Mouse (Mus musculus) midbrain, embryonic 14.5 days (tissue): Measurements from ENCODE around the gene Anapc1. TPM values are rescaled to one million over a fixed set of nuclear protein-coding genes. Genes with fewer than 3 reads are reported as not detected.

Experiments
- ATAC-seq: fragments of 200-750 bp; cut with Nextera tagmentation; 2 replicates; pipeline ENCODE4 v1.8.0; 2017; ENCODE audit warnings: moderate number of reproducible peaks, moderate library complexity; ENCODE audit not compliant: low FRiP score, low TSS enrichment
- DNase-seq: peaks from one replicate; pipeline ENCODE4 v3.0.0-alpha.2; 2015
- H3K27ac ChIP-seq: fragments of 300-500 bp; sonication (generic); replicated peaks from 2 replicates; pipeline ENCODE4 v1.5.1; 2014; ENCODE audit warnings: mild to moderate bottlenecking, low read depth, low read length, moderate library complexity
- H3K27me3 ChIP-seq: fragments of 300-500 bp; sonication (generic); 2 replicates; pipeline ENCODE4 v1.6.1; 2014; ENCODE audit warnings: low read length, control low read depth, mixed read lengths; ENCODE audit not compliant: control insufficient read depth, insufficient read depth
- H3K36me3 ChIP-seq: fragments of 300-500 bp; sonication (generic); 2 replicates; pipeline ENCODE4 v1.6.1; 2014; ENCODE audit warnings: low read length, control low read depth; ENCODE audit not compliant: control insufficient read depth, insufficient read depth
- H3K4me1 ChIP-seq: fragments of 300-500 bp; sonication (generic); 2 replicates; pipeline ENCODE4 v1.6.1; 2014; ENCODE audit warnings: mild to moderate bottlenecking, antibody characterized with exemption, low read length, control low read depth; ENCODE audit not compliant: control insufficient read depth, insufficient read depth
- H3K4me2 ChIP-seq: fragments of 300-500 bp; sonication (generic); 2 replicates; pipeline ENCODE4 v1.6.1; 2014; ENCODE audit warnings: mild to moderate bottlenecking, low read length, moderate library complexity
- H3K4me3 ChIP-seq: fragments of 300-500 bp; sonication (generic); replicated peaks from 2 replicates; pipeline ENCODE4 v1.5.1; 2014; ENCODE audit warnings: low read depth, low read length
- H3K9ac ChIP-seq: fragments of 300-500 bp; sonication (generic); replicated peaks from 2 replicates; pipeline ENCODE4 v1.6.1; 2014; ENCODE audit warnings: mild to moderate bottlenecking, low read length, moderate library complexity
- H3K9me3 ChIP-seq: fragments of 300-500 bp; sonication (generic); 2 replicates; pipeline ENCODE4 v1.6.1; 2016; ENCODE audit warnings: low read length, control low read depth, mixed read lengths; ENCODE audit not compliant: control insufficient read depth
- WGBS: fragments of 180-500 bp; shearing (Covaris S2); extraction: QIAGEN DNeasy Blood & Tissue Kit; methylation state at CpG from one replicate; pipeline ENCODE4 v1.1.7; 2014; 5-methylcytosine and 5-hydroxymethylcytosine counted together
- polyA plus RNA-seq: library from polyadenylated mRNA; unstranded; fragments of >200 nt; fragmentation: Nextera tagmentation; extraction: Ambion mirVana; gene quantifications from 2 replicates; pipeline ENCODE4 v1.2.1, GENCODE M21; 2014

The Anapc1 gene
- polyA plus RNA-seq: 51.8 and 61.5 TPM in 2 replicates

DNA sequence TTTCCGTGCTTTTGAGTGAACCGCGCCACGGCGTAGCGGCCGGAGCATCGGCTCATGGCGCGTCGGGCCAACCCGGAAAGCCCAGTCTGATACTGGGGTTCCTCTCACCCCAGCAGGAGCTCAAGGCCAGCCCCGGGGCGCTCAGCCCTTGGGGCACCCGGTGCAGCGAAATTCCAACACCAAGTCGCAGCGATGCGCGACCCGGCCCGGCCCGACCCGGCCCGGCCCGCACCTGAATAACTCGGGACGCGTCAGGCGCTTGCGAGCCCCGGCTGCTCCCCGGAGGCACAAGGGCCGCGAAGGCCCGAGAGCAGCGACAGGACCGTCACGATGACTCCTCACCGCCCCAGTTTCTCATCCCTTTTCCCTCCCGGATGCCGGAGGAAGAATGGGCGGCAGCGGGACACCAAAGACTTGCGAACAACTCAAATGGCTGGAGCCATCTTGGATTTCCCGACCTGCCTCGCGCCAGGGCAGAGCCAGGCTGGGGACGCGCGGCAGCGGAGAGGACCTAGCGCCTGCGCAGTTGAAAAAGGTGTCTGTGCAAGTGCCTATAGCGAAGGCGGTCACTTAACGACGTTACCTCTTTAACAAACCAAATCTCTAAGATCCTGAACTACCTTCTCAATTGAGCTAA lies at the start of gene Anapc1:
TSS of gene Anapc1 (minus strand) at position 471 of the 637 bp plus-strand sequence.
- H3K9ac ChIP-seq: peak within 1 kb of the TSS; percentile 87
- ATAC-seq (peak; percentile 98), DNase-seq (peak; percentile 96)
- H3K4me2 ChIP-seq: peak within 1 kb of the TSS; percentile 64
- H3K27ac ChIP-seq: peak within 1 kb of the TSS; percentile 86
- H3K4me3 ChIP-seq: peak within 1 kb of the TSS; percentile 92
- under 1% methylated on average over 58 of the region's 58 CpGs for WGBS
- peaks cover 14% of the 10 kb centered on the region for H3K36me3 ChIP-seq
- H3K4me1 ChIP-seq: peaks cover 20% of the 10 kb centered on the region
- H3K9me3 ChIP-seq: no peaks in the 10 kb centered on the region
- no peaks in the 10 kb centered on the region for H3K27me3 ChIP-seq

- no peak for ATAC-seq
- 82% methylated on average over 3 of the region's 3 CpGs for WGBS
- no peak overlapping the region for H3K9ac ChIP-seq
- no peaks in the 10 kb centered on the region for H3K36me3 ChIP-seq
- no peaks in the 10 kb centered on the region for H3K4me1 ChIP-seq
- no peak overlapping the region for H3K4me2 ChIP-seq
- no peaks in the 10 kb centered on the region for H3K27me3 ChIP-seq
- no peak overlapping the region for H3K4me3 ChIP-seq
- no peaks in the 10 kb centered on the region for H3K9me3 ChIP-seq
- DNase-seq: no peak
- no peak overlapping the region for H3K27ac ChIP-seq
These were observed 47.9 kb upstream of the Anapc1 start for GRCm38 (mm10) chr2:128735089-128735488.

DNA sequence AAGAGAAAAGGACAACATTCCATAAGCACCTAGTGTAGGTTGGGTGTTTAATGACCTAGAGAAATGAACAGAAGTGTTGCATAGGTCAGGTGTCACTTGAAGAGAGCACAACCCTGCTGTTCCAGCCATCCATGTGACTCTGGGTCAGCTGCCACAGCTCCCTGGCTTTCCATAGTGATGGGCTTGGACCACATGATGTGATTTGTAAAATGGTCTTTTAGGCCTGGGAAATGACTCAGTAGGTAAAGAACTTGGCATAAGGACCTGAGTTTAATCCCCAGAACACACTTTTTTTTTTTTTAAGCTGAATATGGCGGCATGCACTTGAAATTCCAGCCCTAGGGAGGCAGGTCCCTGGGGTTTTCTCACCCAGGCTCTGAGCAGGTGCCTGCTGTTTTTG lies 44.8 kb upstream of the Anapc1 start:
- ATAC-seq: no peak
- no peak overlapping the region for H3K4me2 ChIP-seq
- WGBS: 96% methylated on average over 1 of the region's 1 CpGs

GRCm38 (mm10) chr2:128731514-128731913 lies 44.3 kb upstream of the Anapc1 start:
- H3K9me3 ChIP-seq: no peaks in the 10 kb centered on the region
- 86% methylated on average over 10 of the region's 10 CpGs for WGBS
- no peaks in the 10 kb centered on the region for H3K27me3 ChIP-seq
- ATAC-seq (no peak), DNase-seq (no peak)
- no peak overlapping the region for H3K9ac ChIP-seq
- H3K36me3 ChIP-seq: no peaks in the 10 kb centered on the region
- H3K4me2 ChIP-seq: no peak overlapping the region
- no peak overlapping the region for H3K27ac ChIP-seq
- H3K4me1 ChIP-seq: no peaks in the 10 kb centered on the region
- no peak overlapping the region for H3K4me3 ChIP-seq

More for the DNA sequence above, 44.8 kb upstream of the Anapc1 start:
- H3K36me3 ChIP-seq: no peaks in the 10 kb centered on the region
- H3K4me1 ChIP-seq: no peaks in the 10 kb centered on the region
- no peak overlapping the region for H3K4me3 ChIP-seq
- no peak overlapping the region for H3K27ac ChIP-seq
- H3K9me3 ChIP-seq: no peaks in the 10 kb centered on the region
- H3K27me3 ChIP-seq: no peaks in the 10 kb centered on the region
- no peak for DNase-seq
- H3K9ac ChIP-seq: no peak overlapping the region

- Histone ChIP-seq H3K27me3 (no peaks in the 10 kb centered on the region), H3K4me1 (no peaks in the 10 kb centered on the region), H3K4me3 (no peak overlapping the region), H3K9ac (no peak overlapping the region), H3K4me2 (no peak overlapping the region), H3K36me3 (no peaks in the 10 kb centered on the region), H3K9me3 (no peaks in the 10 kb centered on the region), H3K27ac (no peak overlapping the region)
- ATAC-seq (no peak), DNase-seq (no peak)
- 79% methylated on average over 7 of the region's 7 CpGs for WGBS
These were observed 42.0 kb upstream of the Anapc1 start for GRCm38 (mm10) chr2:128729141-128729540.

DNA sequence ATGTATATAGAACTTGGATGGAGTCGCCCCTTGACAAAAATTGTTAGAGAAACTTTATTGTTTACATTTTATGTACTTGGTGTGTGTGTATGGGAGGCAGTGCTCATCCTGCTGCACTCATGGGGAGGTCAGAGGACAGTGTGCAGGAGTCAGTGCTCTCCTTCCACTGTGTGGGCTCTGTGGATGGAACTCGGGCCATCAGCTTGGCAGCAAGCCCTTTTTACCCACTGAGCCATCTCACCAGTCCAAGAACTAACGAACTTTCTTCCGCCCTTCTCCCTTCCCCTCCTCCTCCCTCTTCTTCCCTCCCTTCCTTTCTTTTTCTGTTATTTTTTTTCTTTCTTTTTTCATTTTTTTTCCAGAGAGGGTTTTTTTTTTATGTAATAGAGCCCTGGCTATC lies 40.9 kb upstream of the Anapc1 start:
- no peaks in the 10 kb centered on the region for H3K9me3 ChIP-seq

DNA sequence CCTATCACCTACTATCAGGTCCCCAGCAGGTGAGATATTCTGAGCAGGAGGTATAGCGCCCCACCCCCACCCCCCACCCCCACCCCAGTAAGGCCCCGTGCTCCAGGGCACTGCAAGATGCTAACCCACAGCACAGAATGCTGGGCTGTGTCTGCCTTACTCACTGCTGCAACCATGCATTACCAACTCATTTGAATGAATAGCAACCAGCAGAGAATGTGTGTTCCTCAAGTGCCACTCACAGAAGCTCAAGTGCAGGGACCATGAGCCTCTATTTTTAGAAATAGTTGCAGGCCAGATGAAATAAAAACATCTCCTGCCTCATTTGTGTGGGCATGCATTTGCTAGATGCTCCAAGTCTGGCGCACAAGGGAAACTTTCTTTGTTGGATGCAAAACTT lies 40.4 kb upstream of the Anapc1 start:
- Histone ChIP-seq H3K27me3 (no peaks in the 10 kb centered on the region), H3K9ac (no peak overlapping the region), H3K4me1 (no peaks in the 10 kb centered on the region), H3K27ac (no peak overlapping the region), H3K4me3 (no peak overlapping the region), H3K36me3 (no peaks in the 10 kb centered on the region), H3K4me2 (no peak overlapping the region), H3K9me3 (no peaks in the 10 kb centered on the region)
- DNase-seq: no peak
- 44% methylated on average over 3 of the region's 3 CpGs for WGBS
- no peak for ATAC-seq

More for the DNA sequence above, 40.9 kb upstream of the Anapc1 start:
- Histone ChIP-seq H3K4me3 (no peak overlapping the region), H3K4me1 (no peaks in the 10 kb centered on the region), H3K4me2 (no peak overlapping the region), H3K9ac (no peak overlapping the region), H3K27me3 (no peaks in the 10 kb centered on the region), H3K27ac (no peak overlapping the region), H3K36me3 (no peaks in the 10 kb centered on the region)
- WGBS: 85% methylated on average over 4 of the region's 4 CpGs
- DNase-seq (no peak), ATAC-seq (no peak)

DNA sequence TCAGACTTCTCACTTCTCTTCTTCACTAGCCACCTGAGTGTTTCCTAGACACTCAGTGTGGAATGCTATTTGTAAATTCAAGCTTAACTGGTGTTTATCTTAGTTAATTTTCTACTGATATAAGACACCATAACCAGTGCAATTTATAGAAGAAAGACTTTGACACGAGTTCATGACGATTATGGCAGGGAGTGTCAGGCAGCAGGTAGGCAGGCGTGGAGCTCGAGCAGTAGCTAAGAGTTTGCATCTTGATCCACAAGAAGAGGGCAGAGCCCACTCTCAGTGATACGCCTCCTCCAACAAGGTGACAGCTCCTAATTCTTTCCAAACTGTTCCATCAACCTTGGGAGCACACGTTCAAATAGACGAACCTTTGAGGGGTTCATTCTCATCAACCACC lies 39.4 kb upstream of the Anapc1 start:
- no peaks in the 10 kb centered on the region for H3K4me1 ChIP-seq
- no peak overlapping the region for H3K9ac ChIP-seq
- H3K27me3 ChIP-seq: no peaks in the 10 kb centered on the region
- H3K27ac ChIP-seq: no peak overlapping the region
- WGBS: 88% methylated on average over 7 of the region's 7 CpGs
- DNase-seq (no peak), ATAC-seq (no peak)
- no peaks in the 10 kb centered on the region for H3K36me3 ChIP-seq
- H3K9me3 ChIP-seq: no peaks in the 10 kb centered on the region
- no peak overlapping the region for H3K4me2 ChIP-seq
- no peak overlapping the region for H3K4me3 ChIP-seq

DNA sequence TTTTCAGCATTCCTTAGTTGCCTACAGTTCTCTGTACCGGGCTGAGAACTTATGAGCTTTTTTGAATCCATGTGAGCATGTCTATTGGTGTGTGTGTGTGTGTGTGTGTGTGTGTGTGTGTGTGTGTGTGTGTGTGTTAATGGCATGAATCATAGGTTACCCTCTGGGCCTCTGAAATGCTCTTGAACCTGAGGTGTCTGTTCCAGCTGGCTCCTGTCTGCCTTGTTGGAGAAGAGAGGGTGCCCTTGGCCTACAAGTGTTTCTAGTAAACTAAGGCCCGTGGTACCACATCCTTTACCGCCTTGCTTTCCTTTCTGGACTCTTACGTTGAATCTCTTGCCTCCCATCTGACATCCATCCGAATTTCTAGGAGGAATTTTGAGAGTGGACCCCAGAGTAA lies 38.9 kb upstream of the Anapc1 start:
- 87% methylated on average over 5 of the region's 5 CpGs for WGBS
- DNase-seq (no peak), ATAC-seq (no peak)

More for the DNA sequence above, 38.9 kb upstream of the Anapc1 start:
- Histone ChIP-seq H3K27me3 (no peaks in the 10 kb centered on the region), H3K9me3 (no peaks in the 10 kb centered on the region), H3K4me3 (no peak overlapping the region), H3K4me1 (no peaks in the 10 kb centered on the region), H3K4me2 (no peak overlapping the region), H3K27ac (no peak overlapping the region), H3K36me3 (no peaks in the 10 kb centered on the region), H3K9ac (no peak overlapping the region)
